Mouse (Mus musculus): ENCODE measurements around the gene Qtrt1. TPM values are rescaled to one million over a fixed set of nuclear protein-coding genes. Genes with fewer than 3 reads are reported as not detected.

The Qtrt1 gene
- polyA plus RNA-seq, 1 experiment from 2014 or later = 51.4 TPM

GRCm38 (mm10) chr9:21426525-21426924 lies 14.9 kb downstream of the Qtrt1 start:
- Histone ChIP-seq H3K4me2 (ENCODE audit: low read length) (no peak overlapping the region), H3K9me3 (replicated peaks; ENCODE audit: control insufficient read depth, low read length) (no peaks in the 10 kb centered on the region), H3K27me3 (replicated peaks; ENCODE audit: control insufficient read depth, insufficient read depth, low read length) (no peaks in the 10 kb centered on the region), H3K27ac (ENCODE audit: low read depth, low read length) (no peak overlapping the region), H3K9ac (ENCODE audit: low read length) (no peak overlapping the region), H3K4me3 (ENCODE audit: low read depth, low read length) (no peak overlapping the region), H3K4me1 (ENCODE audit: control insufficient read depth, insufficient read depth, low read length) (peaks cover 28% of the 10 kb centered on the region), H3K36me3 (ENCODE audit: control insufficient read depth, insufficient read depth, low read length) (peaks cover 3% of the 10 kb centered on the region; the same call in 1 of the 2 replicates)
- 85% methylated on average over 2 of the region's 2 CpGs for WGBS
- DNase-seq (ENCODE audit: low spot score) = no peak
- no peak for ATAC-seq

GRCm38 (mm10) chr9:21427773-21428172 lies 16.1 kb downstream of the Qtrt1 start:
- no peak overlapping the region for H3K9ac ChIP-seq (ENCODE audit: low read length)
- DNase-seq (ENCODE audit: low spot score) (no peak), ATAC-seq (no peak)
- no peaks in the 10 kb centered on the region for H3K36me3 ChIP-seq (ENCODE audit: control insufficient read depth, insufficient read depth, low read length)
- H3K9me3 ChIP-seq (replicated peaks; ENCODE audit: control insufficient read depth, low read length) = no peaks in the 10 kb centered on the region
- no peak overlapping the region for H3K27ac ChIP-seq (ENCODE audit: low read depth, low read length)
- H3K4me2 ChIP-seq (ENCODE audit: low read length) = no peak overlapping the region
- H3K4me3 ChIP-seq (ENCODE audit: low read depth, low read length) = no peak overlapping the region
- 83% methylated on average over 2 of the region's 2 CpGs for WGBS
- no peaks in the 10 kb centered on the region for H3K27me3 ChIP-seq (replicated peaks; ENCODE audit: control insufficient read depth, insufficient read depth, low read length)
- peaks cover 28% of the 10 kb centered on the region for H3K4me1 ChIP-seq (ENCODE audit: control insufficient read depth, insufficient read depth, low read length)

- Histone ChIP-seq H3K27ac (ENCODE audit: low read depth, low read length) (no peak overlapping the region), H3K27me3 (replicated peaks; ENCODE audit: control insufficient read depth, insufficient read depth, low read length) (no peaks in the 10 kb centered on the region), H3K4me1 (ENCODE audit: control insufficient read depth, insufficient read depth, low read length) (peaks cover 28% of the 10 kb centered on the region), H3K36me3 (ENCODE audit: control insufficient read depth, insufficient read depth, low read length) (no peaks in the 10 kb centered on the region), H3K9ac (ENCODE audit: low read length) (no peak overlapping the region), H3K4me3 (ENCODE audit: low read depth, low read length) (no peak overlapping the region), H3K9me3 (replicated peaks; ENCODE audit: control insufficient read depth, low read length) (no peaks in the 10 kb centered on the region), H3K4me2 (ENCODE audit: low read length) (no peak overlapping the region)
- WGBS = 96% methylated on average over 6 of the region's 6 CpGs
- DNase-seq (ENCODE audit: low spot score) (no peak), ATAC-seq (no peak)
Measured at GRCm38 (mm10) chr9:21428178-21428577, 16.5 kb downstream of the Qtrt1 start.

GRCm38 (mm10) chr9:21430724-21431123 lies 19.1 kb downstream of the Qtrt1 start:
- no peak overlapping the region for H3K4me3 ChIP-seq (ENCODE audit: low read depth, low read length)
- H3K9me3 ChIP-seq (replicated peaks; ENCODE audit: control insufficient read depth, low read length) = no peaks in the 10 kb centered on the region
- ATAC-seq (peak; percentile 92), DNase-seq (ENCODE audit: low spot score) (peak; percentile 87)
- peak overlapping the region; percentile 69 for H3K27ac ChIP-seq (ENCODE audit: low read depth, low read length)
- H3K4me1 ChIP-seq (ENCODE audit: control insufficient read depth, insufficient read depth, low read length) = peaks cover 25% of the 10 kb centered on the region
- no peak overlapping the region for H3K9ac ChIP-seq (ENCODE audit: low read length)
- WGBS = 22% methylated on average over 7 of the region's 7 CpGs
- no peaks in the 10 kb centered on the region for H3K36me3 ChIP-seq (ENCODE audit: control insufficient read depth, insufficient read depth, low read length)
- no peaks in the 10 kb centered on the region for H3K27me3 ChIP-seq (replicated peaks; ENCODE audit: control insufficient read depth, insufficient read depth, low read length)
- 0 out of 2 replicates have a peak overlapping the region, but pooled peaks have one; percentile 10 for H3K4me2 ChIP-seq (ENCODE audit: low read length)

- H3K4me2 ChIP-seq (ENCODE audit: low read length) = no peak overlapping the region
- DNase-seq (ENCODE audit: low spot score) = no peak
- no peak overlapping the region for H3K4me3 ChIP-seq (ENCODE audit: low read depth, low read length)
- H3K4me1 ChIP-seq (ENCODE audit: control insufficient read depth, insufficient read depth, low read length) = peaks cover 14% of the 10 kb centered on the region; the same call in 1 of the 2 replicates
- no peaks in the 10 kb centered on the region for H3K36me3 ChIP-seq (ENCODE audit: control insufficient read depth, insufficient read depth, low read length)
- WGBS = 88% methylated on average over 7 of the region's 7 CpGs
- H3K9ac ChIP-seq (ENCODE audit: low read length) = no peak overlapping the region
- H3K27me3 ChIP-seq (replicated peaks; ENCODE audit: control insufficient read depth, insufficient read depth, low read length) = no peaks in the 10 kb centered on the region
- H3K9me3 ChIP-seq (replicated peaks; ENCODE audit: control insufficient read depth, low read length) = no peaks in the 10 kb centered on the region
- no peak for ATAC-seq
- H3K27ac ChIP-seq (ENCODE audit: low read depth, low read length) = no peak overlapping the region
Measured at GRCm38 (mm10) chr9:21432066-21432465, 20.4 kb downstream of the Qtrt1 start.

GRCm38 (mm10) chr9:21433766-21434165 lies 22.1 kb downstream of the Qtrt1 start:
- ATAC-seq = no peak
- Histone ChIP-seq H3K9ac (ENCODE audit: low read length) (no peak overlapping the region), H3K27me3 (replicated peaks; ENCODE audit: control insufficient read depth, insufficient read depth, low read length) (no peaks in the 10 kb centered on the region), H3K4me1 (ENCODE audit: control insufficient read depth, insufficient read depth, low read length) (peaks cover 14% of the 10 kb centered on the region; the same call in 1 of the 2 replicates), H3K27ac (ENCODE audit: low read depth, low read length) (no peak overlapping the region), H3K4me3 (ENCODE audit: low read depth, low read length) (no peak overlapping the region), H3K36me3 (ENCODE audit: control insufficient read depth, insufficient read depth, low read length) (no peaks in the 10 kb centered on the region), H3K9me3 (replicated peaks; ENCODE audit: control insufficient read depth, low read length) (no peaks in the 10 kb centered on the region), H3K4me2 (ENCODE audit: low read length) (no peak overlapping the region)
- no peak for DNase-seq (ENCODE audit: low spot score)
- 76% methylated on average over 8 of the region's 8 CpGs for WGBS

GRCm38 (mm10) chr9:21434410-21434809 lies 22.8 kb downstream of the Qtrt1 start:
- H3K27ac ChIP-seq (ENCODE audit: low read depth, low read length) = no peak overlapping the region
- DNase-seq (ENCODE audit: low spot score) (no peak), ATAC-seq (no peak)
- no peak overlapping the region for H3K4me3 ChIP-seq (ENCODE audit: low read depth, low read length)
- no peak overlapping the region for H3K4me2 ChIP-seq (ENCODE audit: low read length)
- no peak overlapping the region for H3K9ac ChIP-seq (ENCODE audit: low read length)
- H3K36me3 ChIP-seq (ENCODE audit: control insufficient read depth, insufficient read depth, low read length) = no peaks in the 10 kb centered on the region
- 80% methylated on average over 2 of the region's 2 CpGs for WGBS
- peaks cover 14% of the 10 kb centered on the region; the same call in 1 of the 2 replicates for H3K4me1 ChIP-seq (ENCODE audit: control insufficient read depth, insufficient read depth, low read length)
- H3K9me3 ChIP-seq (replicated peaks; ENCODE audit: control insufficient read depth, low read length) = no peaks in the 10 kb centered on the region
- H3K27me3 ChIP-seq (replicated peaks; ENCODE audit: control insufficient read depth, insufficient read depth, low read length) = no peaks in the 10 kb centered on the region

- DNase-seq (ENCODE audit: low spot score) (no peak), ATAC-seq (no peak)
- Histone ChIP-seq H3K4me3 (ENCODE audit: low read depth, low read length) (no peak overlapping the region), H3K9ac (ENCODE audit: low read length) (no peak overlapping the region), H3K27me3 (replicated peaks; ENCODE audit: control insufficient read depth, insufficient read depth, low read length) (no peaks in the 10 kb centered on the region), H3K4me1 (ENCODE audit: control insufficient read depth, insufficient read depth, low read length) (peaks cover 2% of the 10 kb centered on the region; the same call in 1 of the 2 replicates), H3K4me2 (ENCODE audit: low read length) (no peak overlapping the region), H3K27ac (ENCODE audit: low read depth, low read length) (no peak overlapping the region), H3K36me3 (ENCODE audit: control insufficient read depth, insufficient read depth, low read length) (no peaks in the 10 kb centered on the region), H3K9me3 (replicated peaks; ENCODE audit: control insufficient read depth, low read length) (no peaks in the 10 kb centered on the region)
- WGBS = 94% methylated on average over 7 of the region's 7 CpGs
Measured at GRCm38 (mm10) chr9:21435777-21436635, 24.4 kb downstream of the Qtrt1 start.

- no peak overlapping the region for H3K27ac ChIP-seq (ENCODE audit: low read depth, low read length)
- no peak overlapping the region for H3K4me3 ChIP-seq (ENCODE audit: low read depth, low read length)
- no peaks in the 10 kb centered on the region for H3K4me1 ChIP-seq (ENCODE audit: control insufficient read depth, insufficient read depth, low read length)
- ATAC-seq (no peak), DNase-seq (ENCODE audit: low spot score) (no peak)
- H3K9ac ChIP-seq (ENCODE audit: low read length) = no peak overlapping the region
- no peaks in the 10 kb centered on the region for H3K9me3 ChIP-seq (replicated peaks; ENCODE audit: control insufficient read depth, low read length)
- H3K27me3 ChIP-seq (replicated peaks; ENCODE audit: control insufficient read depth, insufficient read depth, low read length) = no peaks in the 10 kb centered on the region
- no peak overlapping the region for H3K4me2 ChIP-seq (ENCODE audit: low read length)
- no peaks in the 10 kb centered on the region for H3K36me3 ChIP-seq (ENCODE audit: control insufficient read depth, insufficient read depth, low read length)
- 91% methylated on average over 6 of the region's 6 CpGs for WGBS
Measured at GRCm38 (mm10) chr9:21437577-21437976, 25.9 kb downstream of the Qtrt1 start.

All from forebrain, embryonic 14.5 days (tissue).